ENCODE assay signal across 10 mouse cellular contexts in the genomic region with DNA sequence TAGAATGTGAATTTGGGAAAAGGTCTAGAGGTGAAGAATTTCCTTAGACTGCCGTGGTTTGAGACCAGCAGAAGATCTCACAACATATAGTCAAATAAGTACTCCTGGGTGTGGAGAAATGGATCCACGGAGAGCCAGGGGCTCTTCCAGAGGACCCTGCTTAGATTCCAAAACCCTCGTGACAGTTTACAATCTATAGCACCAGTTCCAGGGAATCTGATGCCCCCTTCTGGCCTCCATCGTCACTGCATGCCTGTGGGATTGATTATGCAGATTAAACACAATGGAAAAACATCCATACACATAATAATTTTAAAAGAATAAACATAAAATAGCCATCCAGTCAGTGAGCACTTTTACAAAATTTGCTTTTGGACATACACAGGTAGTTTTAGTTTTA. TPM values are rescaled to one million over a fixed set of nuclear protein-coding genes. Genes with fewer than 3 reads are reported as not detected.
DNase-seq lines count a peak whose midpoint lies in the region; ATAC-seq and TF ChIP-seq lines count a peak whose summit lies in the region.
"Had no signal": no experiment of that assay in that cellular context is flagged by ENCODE, and none has a peak within 500 bp of the region (broad histone marks: within the 10 kb centered on the region; RNA-seq: fewer than 3 reads in every experiment).

No protein-coding gene starts in this region.

- 35% methylated on average over 4 of the region's 4 CpGs for WGBS in hindbrain, embryonic 12.5 days
- 35% methylated on average over 4 of the region's 4 CpGs for WGBS in hindbrain, embryonic 14.5 days
- WGBS in forebrain, embryonic 15.5 days = 29% methylated on average over 4 of the region's 4 CpGs
- 43% methylated on average over 4 of the region's 4 CpGs for WGBS in limb, embryonic 11.5 days

- no peak for DNase-seq in hindbrain, embryonic 14.5 days (ENCODE audit: low spot score)
- DNase-seq in adrenal gland, postnatal 25 days = peak; percentile 63
- peak; percentile 74 for DNase-seq in limb, embryonic 11.5 days (ENCODE audit: low spot score)
- DNase-seq in spleen, adult 12 weeks (ENCODE audit: low spot score) = no peak
- DNase-seq in thymus, postnatal 0 days (ENCODE audit: low spot score) = no peak

- TF ChIP-seq EP300 in ES-Bruce4 (IDR thresholded peaks at IDR 0.05; ENCODE audit: insufficient read depth, low read depth, low read length) = no peak

- no peak overlapping the region for H3K27ac ChIP-seq in hindbrain, embryonic 12.5 days
- no peak overlapping the region for H3K27ac ChIP-seq in hindbrain, embryonic 14.5 days
- H3K27ac ChIP-seq in ES-Bruce4 (ENCODE audit: insufficient read depth, low read length) = no peak overlapping the region
- H3K27ac ChIP-seq in forebrain, embryonic 15.5 days (replicated peaks) = no peak overlapping the region
- no peak overlapping the region for H3K27ac ChIP-seq in limb, embryonic 11.5 days (replicated peaks; ENCODE audit: low read depth, low read length)
- H3K27ac ChIP-seq: limb, embryonic 13.5 days had no signal

- H3K9me3 ChIP-seq in hindbrain, embryonic 12.5 days (replicated peaks) = no peaks in the 10 kb centered on the region
- H3K9me3 ChIP-seq in hindbrain, embryonic 14.5 days (ENCODE audit: control insufficient read depth, low read length) = no peaks in the 10 kb centered on the region
- H3K9me3 ChIP-seq in ES-Bruce4 (replicated peaks; ENCODE audit: control insufficient read depth, insufficient read depth, low read length, poor library complexity, severe bottlenecking) = no peaks in the 10 kb centered on the region
- H3K9me3 ChIP-seq in forebrain, embryonic 15.5 days = no peaks in the 10 kb centered on the region
- H3K9me3 ChIP-seq in limb, embryonic 11.5 days (ENCODE audit: control insufficient read depth, low read length) = no peaks in the 10 kb centered on the region
- H3K9me3 ChIP-seq: limb, embryonic 13.5 days had no signal

- H3K27me3 ChIP-seq in hindbrain, embryonic 12.5 days = no peaks in the 10 kb centered on the region
- H3K27me3 ChIP-seq in hindbrain, embryonic 14.5 days (ENCODE audit: control insufficient read depth, insufficient read depth, low read length) = no peaks in the 10 kb centered on the region
- H3K27me3 ChIP-seq in ES-Bruce4 (ENCODE audit: control insufficient read depth, insufficient read depth, low read length, poor library complexity, severe bottlenecking) = no peaks in the 10 kb centered on the region
- H3K27me3 ChIP-seq in forebrain, embryonic 15.5 days = no peaks in the 10 kb centered on the region
- no peaks in the 10 kb centered on the region for H3K27me3 ChIP-seq in limb, embryonic 11.5 days (ENCODE audit: control insufficient read depth, insufficient read depth, low read length)
- H3K27me3 ChIP-seq: limb, embryonic 13.5 days had no signal

- no peaks in the 10 kb centered on the region for H3K4me1 ChIP-seq in hindbrain, embryonic 12.5 days
- H3K4me1 ChIP-seq in hindbrain, embryonic 14.5 days (replicated peaks; ENCODE audit: control insufficient read depth, insufficient read depth, low read length) = no peaks in the 10 kb centered on the region
- no peaks in the 10 kb centered on the region for H3K4me1 ChIP-seq in ES-Bruce4 (ENCODE audit: control insufficient read depth, insufficient read depth, low read length)
- H3K4me1 ChIP-seq in forebrain, embryonic 15.5 days = no peaks in the 10 kb centered on the region
- no peaks in the 10 kb centered on the region for H3K4me1 ChIP-seq in limb, embryonic 11.5 days (ENCODE audit: control insufficient read depth, insufficient read depth, low read length)

- TF ChIP-seq CTCF in ES-Bruce4 (IDR thresholded peaks at IDR 0.05; ENCODE audit: low read depth, low read length) = peak; percentile 59

- no peak for TF ChIP-seq POLR2A in ES-Bruce4 (IDR thresholded peaks at IDR 0.05; ENCODE audit: insufficient read depth, low read length)

- no peak overlapping the region for H3K4me3 ChIP-seq in hindbrain, embryonic 12.5 days
- H3K4me3 ChIP-seq in hindbrain, embryonic 14.5 days (replicated peaks; ENCODE audit: low read length) = no peak overlapping the region
- H3K4me3 ChIP-seq in ES-Bruce4 (ENCODE audit: low read depth, low read length) = no peak overlapping the region
- no peak overlapping the region for H3K4me3 ChIP-seq in forebrain, embryonic 15.5 days
- H3K4me3 ChIP-seq in limb, embryonic 11.5 days (ENCODE audit: low read depth, low read length) = no peak overlapping the region
- H3K4me3 ChIP-seq: limb, embryonic 13.5 days had no signal

- no peak overlapping the region for H3K4me2 ChIP-seq in hindbrain, embryonic 12.5 days (replicated peaks)
- no peak overlapping the region for H3K4me2 ChIP-seq in hindbrain, embryonic 14.5 days (replicated peaks)
- H3K4me2 ChIP-seq in forebrain, embryonic 15.5 days (replicated peaks) = no peak overlapping the region
- H3K4me2 ChIP-seq in limb, embryonic 11.5 days (ENCODE audit: low read depth, severe bottlenecking) = no peak overlapping the region
- H3K4me2 ChIP-seq: limb, embryonic 13.5 days had no signal

- ATAC-seq in hindbrain, embryonic 12.5 days (ENCODE audit: low FRiP score) = peak; percentile 38; the same call in 1 of the 2 replicates
- no peak for ATAC-seq in hindbrain, embryonic 14.5 days (ENCODE audit: low FRiP score)
- ATAC-seq in forebrain, embryonic 15.5 days (replicated peaks) = peak; percentile 58; the same call in 1 of the 2 replicates
- no peak for ATAC-seq in limb, embryonic 11.5 days (ENCODE audit: insufficient number of reproducible peaks, low FRiP score, low TSS enrichment, low read depth)

- H3K36me3 ChIP-seq in hindbrain, embryonic 12.5 days = peaks cover 17% of the 10 kb centered on the region
- peaks cover 29% of the 10 kb centered on the region; the same call in 1 of the 2 replicates for H3K36me3 ChIP-seq in hindbrain, embryonic 14.5 days (replicated peaks; ENCODE audit: control insufficient read depth, insufficient read depth)
- H3K36me3 ChIP-seq in ES-Bruce4 (ENCODE audit: control insufficient read depth, insufficient read depth, low read length, poor library complexity, severe bottlenecking) = peaks cover 59% of the 10 kb centered on the region
- H3K36me3 ChIP-seq in forebrain, embryonic 15.5 days = peaks cover 10% of the 10 kb centered on the region
- H3K36me3 ChIP-seq in limb, embryonic 11.5 days (ENCODE audit: control insufficient read depth, insufficient read depth, low read length) = peaks cover 6% of the 10 kb centered on the region

- no peak overlapping the region for H3K9ac ChIP-seq in hindbrain, embryonic 12.5 days
- H3K9ac ChIP-seq in hindbrain, embryonic 14.5 days = no peak overlapping the region
- no peak overlapping the region for H3K9ac ChIP-seq in ES-Bruce4 (ENCODE audit: low read depth, poor library complexity, severe bottlenecking)
- no peak overlapping the region for H3K9ac ChIP-seq in forebrain, embryonic 15.5 days (replicated peaks)
- H3K9ac ChIP-seq in limb, embryonic 11.5 days (ENCODE audit: low read length) = no peak overlapping the region
- H3K9ac ChIP-seq: limb, embryonic 13.5 days had no signal

RNA-seq across cellular contexts. Expression of a gene that starts 58.3 kb away (rescaled TPM):
- 0.22 TPM in 1 of 2 replicates, not detected in the other for polyA plus RNA-seq in hindbrain, embryonic 12.5 days (2016; fragmentation: Nextera tagmentation; extraction: Ambion mirVana)
- 0.44 TPM in 1 of 2 replicates, not detected in the other for polyA plus RNA-seq in hindbrain, embryonic 14.5 days (2014; fragmentation: Nextera tagmentation; extraction: Ambion mirVana)
- not detected in 2 replicates for polyA plus RNA-seq in ES-Bruce4 (2011; ENCODE audit: insufficient read depth, insufficient read length, low read depth, missing spikeins)
- total RNA-seq in adrenal gland, postnatal 25 days (2021) = not detected in 2 replicates
- polyA plus RNA-seq in forebrain, embryonic 15.5 days (2015; fragmentation: Nextera tagmentation; extraction: Ambion mirVana) = 0.15 TPM in 1 of 2 replicates, not detected in the other
- polyA plus RNA-seq in limb, embryonic 11.5 days (2014; fragmentation: Nextera tagmentation; extraction: Ambion mirVana) = not detected in 2 replicates
- 0.13 TPM in 1 of 2 replicates, not detected in the other for polyA plus RNA-seq in thymus, postnatal 0 days (2015; fragmentation: Nextera tagmentation; extraction: Ambion mirVana)
- polyA plus RNA-seq: frontal cortex, adult 2 months had no signal

Comparison
In these comparisons a context has a peak if more than half of its experiments do, and no peak if none do; other contexts are left out.
1. ATAC-seq: peak in hindbrain, embryonic 12.5 days (single experiment) and forebrain, embryonic 15.5 days (single experiment); none in hindbrain, embryonic 14.5 days (single experiment) and limb, embryonic 11.5 days (single experiment).
2. DNase-seq: peak in adrenal gland, postnatal 25 days (single experiment) and limb, embryonic 11.5 days (single experiment); none in hindbrain, embryonic 14.5 days (single experiment), spleen, adult 12 weeks (single experiment) and thymus, postnatal 0 days (single experiment).